Mouse (Mus musculus) lung, postnatal 0 days (tissue): ENCODE measurements around the gene Nelfb. TPM values are rescaled to one million over a fixed set of nuclear protein-coding genes. Genes with fewer than 3 reads are reported as not detected.

Experiments
- ATAC-seq: fragments of 200-750 bp; cut with Nextera tagmentation; 2 replicates; pipeline ENCODE4 v1.8.0; 2017; ENCODE audit warnings: moderate library complexity
- DNase-seq: peaks from one replicate; pipeline ENCODE4 v3.0.0-alpha.2; 2016; ENCODE audit warnings: low spot score
- H3K27ac ChIP-seq: fragments of 300-500 bp; sonication (generic); 2 replicates; pipeline ENCODE4 v1.5.1; 2014; ENCODE audit warnings: antibody characterized with exemption, mild to moderate bottlenecking, low read length, mixed read lengths
- H3K27me3 ChIP-seq: fragments of 300-500 bp; sonication (generic); replicated peaks from 2 replicates; pipeline ENCODE4 v1.6.1; 2014; ENCODE audit warnings: low read length, mixed read lengths; ENCODE audit not compliant: insufficient read depth
- H3K36me3 ChIP-seq: fragments of 300-500 bp; sonication (generic); 2 replicates; pipeline ENCODE4 v1.6.1; 2014; ENCODE audit warnings: low read length, mixed read lengths; ENCODE audit not compliant: insufficient read depth
- H3K4me1 ChIP-seq: fragments of 300-500 bp; sonication (generic); 2 replicates; pipeline ENCODE4 v1.6.1; 2014; ENCODE audit warnings: antibody characterized with exemption, low read depth, low read length, mixed read lengths; ENCODE audit not compliant: insufficient read depth
- H3K4me2 ChIP-seq: fragments of 300-500 bp; sonication (generic); replicated peaks from 2 replicates; pipeline ENCODE4 v1.6.1; 2014; ENCODE audit warnings: low read depth, mild to moderate bottlenecking, low read length, moderate library complexity, mixed read lengths
- H3K4me3 ChIP-seq: fragments of 300-500 bp; sonication (generic); 2 replicates; pipeline ENCODE4 v1.5.1; 2014; ENCODE audit warnings: low read depth, low read length
- H3K9ac ChIP-seq: fragments of 300-500 bp; sonication (generic); replicated peaks from 2 replicates; pipeline ENCODE4 v1.6.1; 2014; ENCODE audit warnings: low read depth, mild to moderate bottlenecking
- H3K9me3 ChIP-seq: fragments of 300-500 bp; sonication (generic); 2 replicates; pipeline ENCODE4 v1.6.1; 2016; ENCODE audit warnings: low read length, mixed read lengths
- CTCF ChIP-seq: IDR thresholded peaks from 2 replicates; pipeline ENCODE4 v1.5.1; 2016; ENCODE audit warnings: antibody characterized with exemption, mild to moderate bottlenecking
- EP300 ChIP-seq: IDR thresholded peaks from 2 replicates; pipeline ENCODE4 v1.6.1; 2016; ENCODE audit warnings: antibody characterized with exemption, mild to moderate bottlenecking, control low read depth
- WGBS: fragments of 180-500 bp; shearing (Covaris S2); extraction: QIAGEN DNeasy Blood & Tissue Kit; methylation state at CpG from one replicate; pipeline ENCODE4 v1.1.7; 2014; 5-methylcytosine and 5-hydroxymethylcytosine counted together
- polyA plus RNA-seq: library from polyadenylated mRNA; unstranded; fragments of >200 nt; fragmentation: Nextera tagmentation; extraction: Ambion mirVana; gene quantifications from 2 replicates; pipeline ENCODE4 v1.2.1, GENCODE M21; 2015

The Nelfb gene
- polyA plus RNA-seq, 1 experiment from 2014 or later: 74.0 TPM

DNA sequence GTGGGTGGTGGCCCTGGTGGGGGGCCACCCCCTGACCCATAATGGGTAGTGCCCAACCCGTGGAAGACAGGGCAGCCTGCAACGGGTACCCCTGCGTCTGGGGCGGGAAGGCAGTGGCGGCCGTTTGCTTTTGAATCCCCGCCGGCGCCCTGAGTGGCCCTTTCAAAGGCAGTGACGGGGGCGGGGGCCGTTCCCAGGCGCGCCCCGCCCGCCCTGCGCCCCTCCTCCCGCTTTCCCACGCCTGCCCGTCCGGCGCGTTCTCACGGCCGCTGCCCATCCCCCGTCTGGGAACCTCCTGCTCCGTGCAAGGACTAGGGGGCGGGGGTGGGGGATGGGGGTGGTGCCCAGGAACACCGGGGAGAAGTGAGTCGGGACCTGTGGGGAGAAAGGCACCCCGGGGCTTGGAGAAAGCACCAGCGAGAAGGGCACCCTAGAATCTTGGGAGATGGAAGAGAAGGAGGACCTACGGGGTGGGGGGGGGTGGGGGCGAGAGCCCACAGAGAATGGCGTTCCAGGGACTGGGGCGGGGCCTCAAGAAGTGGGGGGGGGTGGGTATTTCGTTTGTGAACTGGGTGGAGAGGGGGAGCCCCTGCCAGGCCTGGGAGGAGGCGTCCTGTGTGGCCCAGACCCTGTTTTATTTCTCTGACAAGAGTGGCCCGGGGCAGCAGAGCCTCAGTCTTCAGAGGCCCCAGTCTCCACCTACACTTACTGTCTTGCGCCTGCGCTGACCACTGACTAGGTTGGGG lies 43.2 kb downstream of the Nelfb start:
- no peaks in the 10 kb centered on the region for H3K9me3 ChIP-seq
- 1% methylated on average over 23 of the region's 41 CpGs for WGBS
- no peaks in the 10 kb centered on the region for H3K36me3 ChIP-seq
- peak overlapping the region; percentile 89 for H3K4me2 ChIP-seq
- peak overlapping the region; percentile 51 for H3K27ac ChIP-seq
- TF ChIP-seq CTCF (no peak), EP300 (no peak)
- H3K27me3 ChIP-seq: no peaks in the 10 kb centered on the region
- DNase-seq: peak; percentile 81
- peak overlapping the region; percentile 45 for H3K4me3 ChIP-seq
- peaks cover 17% of the 10 kb centered on the region; the same call in 1 of the 2 replicates for H3K4me1 ChIP-seq
- 0 out of 2 replicates have a peak overlapping the region, but pooled peaks have one; percentile 16 for H3K9ac ChIP-seq
- peak; percentile 74 for ATAC-seq

DNA sequence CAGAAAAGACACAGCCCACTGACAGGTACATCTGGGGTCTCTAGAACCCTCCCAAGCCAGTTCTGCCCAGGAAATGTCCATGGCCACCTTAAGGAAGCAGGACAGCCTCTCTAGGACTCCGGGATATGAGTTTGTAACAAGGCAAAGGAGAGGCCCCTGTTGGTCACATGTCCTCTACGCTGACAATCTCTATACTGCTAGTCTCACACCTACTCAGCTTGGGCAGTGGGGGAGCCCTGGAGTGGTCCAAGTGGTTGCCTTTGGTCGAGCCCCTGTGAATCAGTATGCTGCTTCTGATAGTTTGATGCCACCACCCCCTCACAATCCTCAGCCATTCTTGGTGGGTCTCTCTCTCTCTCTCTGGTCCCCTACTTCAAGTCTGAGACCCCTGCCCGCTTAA lies 43.8 kb downstream of the Nelfb start:
- no peak for DNase-seq
- no peak; the same call in 1 of the 2 replicates for ATAC-seq
- 15% methylated on average over 4 of the region's 4 CpGs for WGBS
- TF ChIP-seq CTCF: no peak
- TF ChIP-seq EP300: no peak
- H3K4me2 ChIP-seq: peak overlapping the region; percentile 89
- H3K4me1 ChIP-seq: peaks cover 17% of the 10 kb centered on the region; the same call in 1 of the 2 replicates
- peak overlapping the region; percentile 45 for H3K4me3 ChIP-seq
- no peaks in the 10 kb centered on the region for H3K36me3 ChIP-seq
- H3K27ac ChIP-seq: 0 out of 2 replicates have a peak overlapping the region, but pooled peaks have one; percentile 51
- H3K9ac ChIP-seq: 0 out of 2 replicates have a peak overlapping the region, but pooled peaks have one; percentile 16
- no peaks in the 10 kb centered on the region for H3K27me3 ChIP-seq
- no peaks in the 10 kb centered on the region for H3K9me3 ChIP-seq

DNA sequence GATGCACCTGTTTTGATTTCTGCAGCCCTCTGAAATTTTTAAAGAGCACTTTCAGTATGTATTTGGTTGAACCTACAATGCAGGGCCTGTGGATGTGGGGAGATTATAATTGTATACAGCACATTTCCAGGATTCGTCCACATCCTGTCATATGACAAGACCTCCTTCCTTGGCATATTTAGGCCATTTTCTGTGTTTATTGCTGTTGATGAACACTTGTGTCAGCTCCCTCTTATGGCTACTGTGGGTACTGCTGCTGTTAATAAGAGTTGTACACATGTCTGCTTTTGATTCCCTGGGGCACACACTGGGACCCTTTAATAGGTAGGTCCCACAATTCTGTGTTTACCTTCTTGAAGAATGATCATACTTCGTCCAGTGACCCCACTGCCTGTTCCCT lies 53.6 kb downstream of the Nelfb start:
- DNase-seq (peak; percentile 57), ATAC-seq (peak; percentile 35)
- no peak overlapping the region for H3K27ac ChIP-seq
- WGBS: 48% methylated on average over 2 of the region's 2 CpGs
- TF ChIP-seq EP300 (no peak), CTCF (peak; percentile 76)
- H3K9ac ChIP-seq: no peak overlapping the region
- no peaks in the 10 kb centered on the region for H3K9me3 ChIP-seq
- no peak overlapping the region for H3K4me3 ChIP-seq
- no peaks in the 10 kb centered on the region for H3K36me3 ChIP-seq
- H3K27me3 ChIP-seq: no peaks in the 10 kb centered on the region
- no peaks in the 10 kb centered on the region for H3K4me1 ChIP-seq
- no peak overlapping the region for H3K4me2 ChIP-seq

DNA sequence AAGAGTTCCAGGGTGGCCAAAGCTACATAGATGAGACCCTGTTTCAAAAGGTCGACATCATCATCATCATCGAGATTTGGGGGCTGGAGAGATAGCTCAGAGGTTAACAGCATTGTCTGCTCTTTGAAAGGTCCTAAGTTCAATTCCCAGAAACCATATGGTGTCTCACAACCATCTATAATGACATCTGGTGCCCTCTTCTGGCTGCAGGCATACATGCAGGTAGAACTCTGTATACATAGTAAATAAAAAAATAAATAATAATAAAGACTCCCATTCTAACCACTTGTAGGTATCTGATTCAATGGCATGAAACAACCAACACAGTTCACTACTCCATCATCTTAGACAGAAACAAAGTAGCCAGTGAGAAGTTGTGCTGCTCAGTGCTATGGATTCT lies 54.3 kb downstream of the Nelfb start:
- Histone ChIP-seq H3K4me2 (no peak overlapping the region), H3K9ac (no peak overlapping the region), H3K27me3 (no peaks in the 10 kb centered on the region), H3K27ac (no peak overlapping the region), H3K4me1 (no peaks in the 10 kb centered on the region), H3K9me3 (no peaks in the 10 kb centered on the region), H3K36me3 (no peaks in the 10 kb centered on the region), H3K4me3 (no peak overlapping the region)
- peak; percentile 58 for TF ChIP-seq CTCF
- no peak for TF ChIP-seq EP300
- WGBS: 38% methylated on average over 2 of the region's 2 CpGs
- ATAC-seq (no peak), DNase-seq (peak; percentile 35)

DNA sequence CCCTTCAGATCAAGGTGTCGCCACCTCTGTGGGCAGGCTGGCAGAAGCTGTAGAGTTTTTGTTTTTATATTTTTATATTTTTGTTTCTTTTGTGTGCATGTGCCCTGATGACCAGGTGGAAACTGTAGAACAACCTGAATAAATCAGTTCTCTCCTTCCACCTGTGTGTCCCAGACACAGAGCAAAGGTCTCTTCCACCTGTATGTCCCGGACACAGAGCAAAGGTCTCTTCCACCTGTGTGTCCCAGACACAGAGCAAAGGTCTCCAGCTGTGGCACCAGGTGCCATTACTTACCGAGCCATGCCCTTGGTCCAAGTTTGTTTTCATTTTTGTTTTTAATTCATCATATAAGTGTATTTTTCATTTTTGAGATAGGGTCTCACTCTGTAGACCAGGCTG lies 55.1 kb downstream of the Nelfb start:
- no peak for TF ChIP-seq CTCF
- no peak for TF ChIP-seq EP300
- WGBS: 86% methylated on average over 3 of the region's 3 CpGs

DNA sequence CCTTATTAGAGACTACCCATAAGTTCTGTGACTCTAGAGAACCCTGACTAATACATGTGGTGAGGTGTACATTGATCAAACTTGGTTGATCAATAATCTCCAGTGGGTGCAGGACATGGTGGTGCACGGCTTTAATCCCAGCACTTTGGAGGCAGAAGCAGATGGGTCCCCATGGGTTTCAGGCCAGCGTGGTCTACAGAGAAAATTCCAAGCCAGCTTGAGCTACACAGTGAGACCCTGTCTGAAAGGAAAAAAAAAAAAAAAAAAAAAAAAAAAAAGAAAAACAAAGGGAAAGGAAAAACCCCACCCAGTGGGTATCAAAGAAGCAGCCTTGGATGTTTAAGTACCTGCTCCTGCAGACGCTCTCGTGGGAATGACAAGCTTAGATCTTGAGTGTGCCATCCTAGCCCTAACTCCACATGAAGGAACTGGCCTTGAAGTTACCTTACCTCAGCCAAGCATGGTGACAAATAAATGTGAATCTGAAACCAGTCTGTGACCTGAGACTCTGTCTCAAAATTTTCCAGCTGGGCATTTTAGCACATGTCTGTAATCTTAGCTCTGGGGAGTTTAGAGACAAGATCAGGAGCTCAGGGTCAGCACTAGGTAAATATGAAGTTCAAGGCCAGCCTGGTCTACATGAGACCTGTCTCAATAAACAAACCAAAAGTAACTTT lies 59.9 kb downstream of the Nelfb start:
- no peak overlapping the region for H3K4me2 ChIP-seq
- WGBS: 58% methylated on average over 4 of the region's 4 CpGs
- H3K4me1 ChIP-seq: no peaks in the 10 kb centered on the region
- no peak overlapping the region for H3K27ac ChIP-seq
- no peaks in the 10 kb centered on the region for H3K27me3 ChIP-seq
- TF ChIP-seq EP300: no peak
- TF ChIP-seq CTCF: no peak
- no peaks in the 10 kb centered on the region for H3K9me3 ChIP-seq
- no peak overlapping the region for H3K9ac ChIP-seq
- no peaks in the 10 kb centered on the region for H3K36me3 ChIP-seq
- DNase-seq (no peak), ATAC-seq (no peak)
- no peak overlapping the region for H3K4me3 ChIP-seq

More for the DNA sequence above, 55.1 kb downstream of the Nelfb start:
- Histone ChIP-seq H3K36me3 (no peaks in the 10 kb centered on the region), H3K27me3 (no peaks in the 10 kb centered on the region), H3K4me3 (no peak overlapping the region), H3K9ac (no peak overlapping the region), H3K4me1 (no peaks in the 10 kb centered on the region), H3K27ac (no peak overlapping the region), H3K4me2 (no peak overlapping the region), H3K9me3 (no peaks in the 10 kb centered on the region)
- ATAC-seq: no peak
- no peak for DNase-seq

Other genes starting within 250 kb of the Nelfb start
- gene Dph7, start 249.1 kb downstream of the Nelfb start, polyA plus RNA-seq: 12.3 and 13.3 TPM in 2 replicates
- 90.0 and 98.4 TPM in 2 replicates for gene Mrpl41, start 236.4 kb downstream of the Nelfb start, polyA plus RNA-seq
- 8.4 and 8.6 TPM in 2 replicates for gene Pnpla7, start 235.5 kb downstream of the Nelfb start, polyA plus RNA-seq
- 49.3 and 50.2 TPM in 2 replicates for gene Nsmf, start 157.1 kb downstream of the Nelfb start, polyA plus RNA-seq
- gene Entpd8, start 131.2 kb downstream of the Nelfb start, polyA plus RNA-seq: 3.0 and 3.4 TPM in 2 replicates
- 11.9 and 14.6 TPM in 2 replicates for gene Noxa1, start 116.3 kb downstream of the Nelfb start, polyA plus RNA-seq
- 14.1 and 16.0 TPM in 2 replicates for gene Nrarp, start 30.7 kb downstream of the Nelfb start, polyA plus RNA-seq
- gene Tor4a, start 14.6 kb downstream of the Nelfb start, polyA plus RNA-seq: 13.8 and 14.8 TPM in 2 replicates
- gene Stpg3, start 3.1 kb upstream of the Nelfb start, polyA plus RNA-seq: 0.12 TPM in 1 of 2 replicates, not detected in the other
- 0.32 and 0.98 TPM in 2 replicates for gene Fam166a, start 7.3 kb upstream of the Nelfb start, polyA plus RNA-seq
- 344 and 386 TPM in 2 replicates for gene Tubb4b, start 13.2 kb upstream of the Nelfb start, polyA plus RNA-seq
- not detected in 2 replicates for gene Slc34a3, start 22.9 kb upstream of the Nelfb start, polyA plus RNA-seq
- 0.10 TPM in 1 of 2 replicates, not detected in the other for gene Rnf224, start 25.3 kb upstream of the Nelfb start, polyA plus RNA-seq
- gene Rnf208, start 30.8 kb upstream of the Nelfb start, polyA plus RNA-seq: 3.4 TPM in 2 replicates
- 0.69 and 0.85 TPM in 2 replicates for gene Cysrt1, start 31.0 kb upstream of the Nelfb start, polyA plus RNA-seq
- 4.1 and 4.3 TPM in 2 replicates for gene AL732309.1, start 35.4 kb upstream of the Nelfb start, polyA plus RNA-seq
- gene Tmem203, start 44.0 kb upstream of the Nelfb start, polyA plus RNA-seq: 43.2 and 44.9 TPM in 2 replicates
- 7.2 and 7.4 TPM in 2 replicates for gene Tprn, start 51.1 kb upstream of the Nelfb start, polyA plus RNA-seq
- 146 and 173 TPM in 2 replicates for gene Ssna1, start 60.9 kb upstream of the Nelfb start, polyA plus RNA-seq
- 88.4 and 89.0 TPM in 2 replicates for gene Anapc2, start 61.0 kb upstream of the Nelfb start, polyA plus RNA-seq
- gene Tmem210, start 76.7 kb upstream of the Nelfb start, polyA plus RNA-seq: not detected in 2 replicates
- gene Lrrc26, start 78.4 kb upstream of the Nelfb start, polyA plus RNA-seq: 42.2 and 46.5 TPM in 2 replicates
- gene Grin1, start 107.7 kb upstream of the Nelfb start, polyA plus RNA-seq: 0.30 and 0.36 TPM in 2 replicates
- 36.8 and 40.9 TPM in 2 replicates for gene Man1b1, start 120.8 kb upstream of the Nelfb start, polyA plus RNA-seq
- gene Dpp7, start 144.9 kb upstream of the Nelfb start, polyA plus RNA-seq: 10.5 and 11.1 TPM in 2 replicates
- gene Uap1l1, start 154.2 kb upstream of the Nelfb start, polyA plus RNA-seq: 74.4 and 75.5 TPM in 2 replicates
- 2.2 and 2.4 TPM in 2 replicates for gene Sapcd2, start 160.8 kb upstream of the Nelfb start, polyA plus RNA-seq
- gene Entpd2, start 184.4 kb upstream of the Nelfb start, polyA plus RNA-seq: 2.6 and 2.8 TPM in 2 replicates
- 42.7 and 45.3 TPM in 2 replicates for gene Npdc1, start 187.9 kb upstream of the Nelfb start, polyA plus RNA-seq
- 0.32 and 0.45 TPM in 2 replicates for gene Fut7, start 211.8 kb upstream of the Nelfb start, polyA plus RNA-seq
- gene Abca2, start 217.2 kb upstream of the Nelfb start, polyA plus RNA-seq: 2.7 and 4.0 TPM in 2 replicates
- 633 and 715 TPM in 2 replicates for gene Clic3, start 245.3 kb upstream of the Nelfb start, polyA plus RNA-seq
- gene Paxx, start 249.6 kb upstream of the Nelfb start, polyA plus RNA-seq: 67.4 and 68.9 TPM in 2 replicates